Mouse (Mus musculus) spleen, adult 12 weeks (tissue): ENCODE measurements around the gene Dnajc5g.

Experiments used
- DNase-seq: peaks from one replicate; pipeline ENCODE4 v3.0.0; 2022; ENCODE audit warnings: low spot score

The Dnajc5g gene

GRCm38 (mm10) chr5:31108000-31108490 lies 2.0 kb downstream of the Dnajc5g start, which contains the start of gene Slc30a3:
Slc30a3 (minus strand) TSS chr5:31108237.
- DNase-seq, result no peak

- DNase-seq, result no peak
Observed at GRCm38 (mm10) chr5:31110781-31111180, 4.7 kb downstream of the Dnajc5g start.

- no peak for DNase-seq
Observed at GRCm38 (mm10) chr5:31116354-31116753, 10.3 kb downstream of the Dnajc5g start, which contains the start of gene Trim54. Trim54 (plus strand) TSS chr5:31116712.

GRCm38 (mm10) chr5:31116912-31117311 lies 10.8 kb downstream of the Dnajc5g start:
- no peak for DNase-seq

GRCm38 (mm10) chr5:31121111-31121510 lies 15.0 kb downstream of the Dnajc5g start:
- DNase-seq, result no peak

GRCm38 (mm10) chr5:31123481-31123880 lies 17.4 kb downstream of the Dnajc5g start:
- DNase-seq, result no peak

- no peak for DNase-seq
Observed at GRCm38 (mm10) chr5:31126050-31126449, 20.0 kb downstream of the Dnajc5g start.

- DNase-seq, result no peak
Observed at GRCm38 (mm10) chr5:31136730-31137424, 30.8 kb downstream of the Dnajc5g start.

GRCm38 (mm10) chr5:31137658-31138057 lies 31.6 kb downstream of the Dnajc5g start:
- no peak for DNase-seq

GRCm38 (mm10) chr5:31138241-31138967 lies 32.3 kb downstream of the Dnajc5g start, which contains the start of gene Ucn:
Ucn (minus strand) TSS chr5:31138829.
- no peak for DNase-seq

- no peak for DNase-seq
Observed at GRCm38 (mm10) chr5:31138968-31139425, 32.9 kb downstream of the Dnajc5g start.

GRCm38 (mm10) chr5:31149781-31150180 lies 43.7 kb downstream of the Dnajc5g start:
- DNase-seq, result no peak

- no peak for DNase-seq
Observed at GRCm38 (mm10) chr5:31151746-31152145, 45.7 kb downstream of the Dnajc5g start.

GRCm38 (mm10) chr5:31153516-31154151 lies 47.5 kb downstream of the Dnajc5g start:
- DNase-seq, result no peak

GRCm38 (mm10) chr5:31154152-31154553 lies 48.1 kb downstream of the Dnajc5g start, which contains the start of gene Mpv17:
Mpv17 (minus strand) TSS chr5:31154251.
- DNase-seq, result peak; percentile 51
